Comparison of ENCODE assay signal across 11 mouse cellular contexts in genomic region chr4:88822995-88823394, GRCm38 (mm10). TPM values are rescaled to one million over a fixed set of nuclear protein-coding genes. Genes with fewer than 3 reads are reported as not detected.
DNase-seq lines count a peak whose midpoint lies in the region; ATAC-seq lines count a peak whose summit lies in the region.
"Had no signal": no experiment of that assay in that cellular context is flagged by ENCODE, and none has a peak within 500 bp of the region (broad histone marks: within the 10 kb centered on the region; RNA-seq: fewer than 3 reads in every experiment).

No protein-coding gene starts in this region.

- ATAC-seq in activated CD4-positive, CD25-positive, alpha-beta regulatory T cell, adult 4 months = no peak

- peak; percentile 15 to 33 for DNase-seq in cerebellum, postnatal 14 days
- DNase-seq in cerebellum, adult 9-10 months = no peak
- peak; percentile 3 for DNase-seq in left cerebral cortex, postnatal 4 days
- DNase-seq in left cerebral cortex, adult 11 months (ENCODE audit: low spot score) = no peak
- DNase-seq in CD4-positive, CD25-positive, alpha-beta regulatory T cell, adult 2 months (ENCODE audit: low read depth, low spot score) = peak; percentile 64
- peak; percentile 17 to 27 for DNase-seq in kidney, postnatal 4 days
- no peak for DNase-seq in heart, adult 11 months
- DNase-seq: cerebellum, adult 11 months had no signal

- intact Hi-C loops in left cerebral cortex, postnatal 4 days (cut with DNase I) = no loop called here

RNA-seq across cellular contexts. Expression of gene Ifna11, which starts 3.2 kb away (rescaled TPM):
- total RNA-seq in left cerebral cortex, postnatal 4 days (2021) = not detected
- not detected for polyA plus RNA-seq in activated CD4-positive, CD25-positive, alpha-beta regulatory T cell, adult 4 months (2017; shearing (Covaris generic))
- total RNA-seq: liver, adult 2 months had no signal
- polyA plus RNA-seq: heart, embryonic 13.5 days; liver, adult 2 months had no signal

RNA-seq across cellular contexts. Expression of gene Ifna6, which starts 4.2 kb away (rescaled TPM):
- not detected for total RNA-seq in left cerebral cortex, postnatal 4 days (2021)
- not detected for polyA plus RNA-seq in activated CD4-positive, CD25-positive, alpha-beta regulatory T cell, adult 4 months (2017; shearing (Covaris generic))
- total RNA-seq: liver, adult 2 months had no signal
- polyA plus RNA-seq: heart, embryonic 13.5 days; liver, adult 2 months had no signal

RNA-seq across cellular contexts. Expression of gene Ifna7, which starts 7.0 kb away (rescaled TPM):
- not detected for total RNA-seq in left cerebral cortex, postnatal 4 days (2021)
- not detected for polyA plus RNA-seq in activated CD4-positive, CD25-positive, alpha-beta regulatory T cell, adult 4 months (2017; shearing (Covaris generic))
- total RNA-seq: liver, adult 2 months had no signal
- polyA plus RNA-seq: heart, embryonic 13.5 days; liver, adult 2 months had no signal

RNA-seq across cellular contexts. Expression of gene Ifna5, which starts 12.3 kb away (rescaled TPM):
- not detected for total RNA-seq in left cerebral cortex, postnatal 4 days (2021)
- not detected for polyA plus RNA-seq in activated CD4-positive, CD25-positive, alpha-beta regulatory T cell, adult 4 months (2017; shearing (Covaris generic))
- total RNA-seq: liver, adult 2 months had no signal
- polyA plus RNA-seq: heart, embryonic 13.5 days; liver, adult 2 months had no signal

RNA-seq across cellular contexts. Expression of gene Gm13288, which starts 17.7 kb away (rescaled TPM):
- not detected for total RNA-seq in left cerebral cortex, postnatal 4 days (2021)
- not detected for polyA plus RNA-seq in activated CD4-positive, CD25-positive, alpha-beta regulatory T cell, adult 4 months (2017; shearing (Covaris generic))
- total RNA-seq: liver, adult 2 months had no signal
- polyA plus RNA-seq: heart, embryonic 13.5 days; liver, adult 2 months had no signal

Comparison
In these comparisons a context has a peak if more than half of its experiments do, and no peak if none do; other contexts are left out.
1. DNase-seq: peak in cerebellum, postnatal 14 days (2 of 2), left cerebral cortex, postnatal 4 days (single experiment), CD4-positive, CD25-positive, alpha-beta regulatory T cell, adult 2 months (single experiment) and kidney, postnatal 4 days (2 of 2); none in cerebellum, adult 9-10 months (single experiment), left cerebral cortex, adult 11 months (single experiment) and heart, adult 11 months (single experiment).